Mouse (Mus musculus) MEL (cell line): Measurements from ENCODE around the gene Sgcd. TPM values are rescaled to one million over a fixed set of nuclear protein-coding genes. Genes with fewer than 3 reads are reported as not detected.

ENCODE experiments used
- DNase-seq: peaks from one replicate; pipeline ENCODE4 v3.0.0; 2011; ENCODE audit warnings: low read depth, low spot score
- H3K27ac ChIP-seq: 2 replicates; pipeline ENCODE4 v1.5.1; 2012; ENCODE audit warnings: low read depth, mild to moderate bottlenecking, control low read depth, low read length, moderate library complexity; ENCODE audit not compliant: control insufficient read depth
- H3K27me3 ChIP-seq, 2 experiments: fragments of 150-350 bp in 1 of 2; sonication (generic) in 1 of 2; 2 replicates each; pipeline ENCODE4 v1.6.1; 2012; ENCODE audit warnings: low read length in 2 of 2, mild to moderate bottlenecking in 2 of 2, improper control_type of control experiment in 1 of 2, moderate library complexity in 1 of 2; ENCODE audit not compliant: insufficient read depth in 2 of 2, control insufficient read depth in 1 of 2
- H3K36me3 ChIP-seq, 2 experiments: 2 replicates each; pipeline ENCODE4 v1.6.1; 2012 to 2014; ENCODE audit warnings: low read length in 2 of 2, improper control_type of control experiment in 1 of 2, inconsistent platforms in 1 of 2, mild to moderate bottlenecking in 1 of 2; ENCODE audit not compliant: insufficient read depth in 2 of 2, control insufficient read depth in 1 of 2
- H3K4me1 ChIP-seq, 2 experiments: fragments of 150-350 bp in 1 of 2; sonication (generic) in 1 of 2; 2 replicates each; pipeline ENCODE4 v1.6.1; 2012; ENCODE audit warnings: low read length in 2 of 2, improper control_type of control experiment in 1 of 2, mild to moderate bottlenecking in 1 of 2; ENCODE audit not compliant: insufficient read depth in 2 of 2, control insufficient read depth in 1 of 2
- H3K4me3 ChIP-seq, 2 experiments: fragments of 150-350 bp in 1 of 2; sonication (generic) in 1 of 2; 2 replicates each; pipeline ENCODE4 v1.5.1; 2012; ENCODE audit warnings: low read depth in 2 of 2, low read length in 2 of 2, mild to moderate bottlenecking in 2 of 2, moderate library complexity in 2 of 2, control low read depth in 1 of 2, improper control_type of control experiment in 1 of 2; ENCODE audit not compliant: control insufficient read depth in 1 of 2, insufficient read depth in 1 of 2
- H3K79me2 ChIP-seq: 2 replicates; pipeline ENCODE4 v1.6.1; 2012; ENCODE audit warnings: mild to moderate bottlenecking, low read length, moderate library complexity; ENCODE audit not compliant: control insufficient read depth, poor library complexity, insufficient read depth
- H3K9ac ChIP-seq: 2 replicates; pipeline ENCODE4 v1.6.1; 2012; ENCODE audit warnings: low read depth, mild to moderate bottlenecking, control low read depth, low read length, moderate library complexity; ENCODE audit not compliant: control insufficient read depth, poor library complexity, severe bottlenecking
- H3K9me3 ChIP-seq: fragments of 150-350 bp; sonication (generic); replicated peaks from 2 replicates; pipeline ENCODE4 v1.6.1; 2012; ENCODE audit warnings: mild to moderate bottlenecking, low read length, improper control_type of control experiment, moderate library complexity; ENCODE audit not compliant: insufficient read depth
- CHD1 ChIP-seq: IDR thresholded peaks from 2 replicates; pipeline ENCODE4 v1.6.1; 2012; ENCODE audit warnings: low read depth, mild to moderate bottlenecking, inconsistent platforms, low read length, improper control_type of control experiment
- CHD2 ChIP-seq: IDR thresholded peaks from 2 replicates; pipeline ENCODE4 v1.6.1; 2011; ENCODE audit warnings: low read length, improper control_type of control experiment
- CTCF ChIP-seq, 3 experiments: IDR thresholded peaks in 2 of 3; conservative IDR thresholded peaks in 1 of 3; 2 replicates each; pipeline ENCODE4 v1.5.1; 2011 to 2012; ENCODE audit warnings: low read length in 3 of 3, low read depth in 2 of 3, mild to moderate bottlenecking in 2 of 3, improper control_type of control experiment in 1 of 3, inconsistent platforms in 1 of 3, mixed read lengths in 1 of 3, moderate library complexity in 1 of 3; ENCODE audit not compliant: control insufficient read depth in 1 of 3, insufficient read depth in 1 of 3, poor library complexity in 1 of 3, severe bottlenecking in 1 of 3
- HCFC1 ChIP-seq: IDR thresholded peaks from 2 replicates; pipeline ENCODE4 v1.6.1; 2012; ENCODE audit warnings: low read depth, mild to moderate bottlenecking, inconsistent platforms, low read length, improper control_type of control experiment, moderate library complexity
- JUND ChIP-seq: IDR thresholded peaks from 2 replicates; pipeline ENCODE4 v1.6.1; 2011; ENCODE audit warnings: low read depth, mild to moderate bottlenecking, improper control_type of control experiment, low read length
- KAT2A ChIP-seq: conservative IDR thresholded peaks from 2 replicates; pipeline ENCODE4 v1.6.1; 2012; ENCODE audit warnings: low read depth, low read length, improper control_type of control experiment, inconsistent platforms
- MAX ChIP-seq: IDR thresholded peaks from 2 replicates; pipeline ENCODE4 v1.6.1; 2011; ENCODE audit warnings: low read length, improper control_type of control experiment
- MXI1 ChIP-seq: IDR thresholded peaks from 2 replicates; pipeline ENCODE4 v1.6.1; 2011; ENCODE audit warnings: mild to moderate bottlenecking, low read depth, low read length, improper control_type of control experiment
- MYC ChIP-seq: IDR thresholded peaks from 2 replicates; pipeline ENCODE4 v1.6.1; 2011; ENCODE audit warnings: low read depth, mild to moderate bottlenecking, low read length, improper control_type of control experiment, moderate library complexity
- NELFE ChIP-seq: IDR thresholded peaks from 2 replicates; pipeline ENCODE4 v1.6.1; 2011; ENCODE audit warnings: low read depth, low read length, improper control_type of control experiment
- NRF1 ChIP-seq: IDR thresholded peaks from 2 replicates; pipeline ENCODE4 v1.6.1; 2014; ENCODE audit warnings: low read depth, mild to moderate bottlenecking, inconsistent platforms, low read length, improper control_type of control experiment, moderate library complexity; ENCODE audit not compliant: poor library complexity, insufficient read depth, severe bottlenecking
- POLR2A ChIP-seq, 2 experiments: IDR thresholded peaks; 2 replicates each; pipeline ENCODE4 v1.6.1; 2011 to 2012; ENCODE audit warnings: low read length in 2 of 2, mild to moderate bottlenecking in 2 of 2, control low read depth in 1 of 2, improper control_type of control experiment in 1 of 2, low read depth in 1 of 2, moderate library complexity in 1 of 2; ENCODE audit not compliant: control insufficient read depth in 1 of 2, insufficient read depth in 1 of 2, poor library complexity in 1 of 2
- POLR2AphosphoS5 ChIP-seq: IDR thresholded peaks from 2 replicates; pipeline ENCODE4 v1.6.1; 2012; ENCODE audit warnings: low read depth, borderline replicate concordance, mild to moderate bottlenecking, inconsistent platforms, low read length, moderate library complexity, mixed read lengths
- RAD21 ChIP-seq: IDR thresholded peaks from 2 replicates; pipeline ENCODE4 v1.6.1; 2011; ENCODE audit warnings: mild to moderate bottlenecking, low read depth, low read length, improper control_type of control experiment
- SIN3A ChIP-seq: IDR thresholded peaks from 2 replicates; pipeline ENCODE4 v1.6.1; 2012; ENCODE audit warnings: low read length, improper control_type of control experiment, inconsistent platforms
- TAL1 ChIP-seq: IDR thresholded peaks from 2 replicates; pipeline ENCODE4 v1.6.1; 2012; ENCODE audit warnings: mild to moderate bottlenecking, inconsistent platforms, low read length, moderate library complexity, mixed read lengths
- TCF12 ChIP-seq: IDR thresholded peaks from 2 replicates; pipeline ENCODE4 v1.6.1; 2014; ENCODE audit warnings: low read depth, mild to moderate bottlenecking, inconsistent platforms, low read length, improper control_type of control experiment, moderate library complexity
- USF1 ChIP-seq: IDR thresholded peaks from 2 replicates; pipeline ENCODE4 v1.6.1; 2014; ENCODE audit warnings: low read depth, mild to moderate bottlenecking, inconsistent platforms, low read length, improper control_type of control experiment, moderate library complexity
- ZC3H11A ChIP-seq: IDR thresholded peaks from 2 replicates; pipeline ENCODE4 v1.6.1; 2012; ENCODE audit warnings: low read depth, mild to moderate bottlenecking, inconsistent platforms, low read length, improper control_type of control experiment
- ZNF384 ChIP-seq: IDR thresholded peaks from 2 replicates; pipeline ENCODE4 v1.6.1; 2012; ENCODE audit warnings: low read depth, mild to moderate bottlenecking, inconsistent platforms, low read length, improper control_type of control experiment
- polyA plus RNA-seq, 2 experiments: library from polyadenylated mRNA; stranded (reverse) in 1 of 2; unstranded in 1 of 2; fragments of >175 nt in 1 of 2; fragments of >200 nt in 1 of 2; gene quantifications; 2 replicates each; pipeline versions ENCODE4 v1.2.1 to v1.2.4; 2012; ENCODE audit warnings: low replicate concordance in 2 of 2, low read depth in 1 of 2; ENCODE audit not compliant: insufficient read length in 2 of 2, insufficient read depth in 1 of 2, missing spikeins in 1 of 2
- total RNA-seq: library from RNA; depleted of rRNA; stranded (reverse); fragments of 300-350 nt; gene quantifications from 2 replicates; pipeline ENCODE4 v1.2.3, GENCODE M21; 2012

Sgcd gene
- total and polyA plus RNA-seq, 3 experiments, result not detected

DNA sequence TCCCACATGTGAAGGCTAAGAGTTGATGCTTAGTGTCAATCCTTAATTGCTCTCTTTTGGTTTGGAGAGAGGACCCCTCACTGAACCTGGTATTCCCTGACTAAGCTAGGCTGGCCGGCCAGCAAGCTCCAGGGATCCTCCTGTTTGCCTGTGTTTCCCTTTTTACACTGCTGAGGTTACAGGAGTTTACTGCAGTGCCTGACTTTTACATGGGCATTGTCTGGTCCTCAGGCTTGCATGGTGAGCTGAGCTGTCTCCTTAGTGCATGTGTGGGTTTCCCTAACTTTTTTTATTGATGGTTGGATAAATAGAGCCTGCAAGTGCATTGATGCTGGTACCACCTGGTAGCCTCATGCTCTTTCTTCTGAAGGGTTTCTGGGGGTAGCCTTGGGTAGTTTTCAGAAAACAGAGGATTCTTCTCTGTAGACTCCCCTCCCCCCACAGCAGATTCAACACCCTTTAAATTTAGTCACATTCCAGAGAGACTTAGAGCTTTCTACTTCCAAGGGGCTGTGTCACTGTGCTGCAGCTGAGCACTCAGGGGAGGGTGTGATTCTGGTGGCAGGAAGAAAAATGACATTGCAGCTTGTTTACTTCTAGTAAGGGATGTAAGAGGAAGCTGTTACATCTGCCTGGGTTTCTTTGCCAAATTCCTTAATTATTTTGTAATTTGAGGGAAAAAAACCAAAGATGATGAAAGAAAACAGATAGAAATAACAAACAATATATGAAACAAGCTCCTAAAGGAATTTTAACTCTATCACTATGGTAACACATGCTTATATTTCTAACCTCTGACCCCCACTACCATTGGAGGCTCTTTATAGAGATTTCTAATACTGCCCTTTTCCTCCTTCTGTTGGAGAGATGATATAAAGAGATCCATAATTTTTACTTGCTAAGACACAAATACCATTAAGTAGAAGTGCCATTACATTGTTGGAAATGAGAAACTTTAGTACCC is 831.8 kb downstream of the Sgcd start:
- TF ChIP-seq MYC, result no peak
- TF ChIP-seq, all 39 proteins: peak for 0
- Histone ChIP-seq H3K9me3 (no peaks in the 10 kb centered on the region), H3K4me1 (no peaks in the 10 kb centered on the region), H3K9ac (no peak overlapping the region), H3K27ac (no peak overlapping the region), H3K36me3 (no peaks in the 10 kb centered on the region), H3K4me3 (no peak overlapping the region), H3K27me3 (no peaks in the 10 kb centered on the region), H3K79me2 (no peaks in the 10 kb centered on the region)
- no peak for DNase-seq

DNA sequence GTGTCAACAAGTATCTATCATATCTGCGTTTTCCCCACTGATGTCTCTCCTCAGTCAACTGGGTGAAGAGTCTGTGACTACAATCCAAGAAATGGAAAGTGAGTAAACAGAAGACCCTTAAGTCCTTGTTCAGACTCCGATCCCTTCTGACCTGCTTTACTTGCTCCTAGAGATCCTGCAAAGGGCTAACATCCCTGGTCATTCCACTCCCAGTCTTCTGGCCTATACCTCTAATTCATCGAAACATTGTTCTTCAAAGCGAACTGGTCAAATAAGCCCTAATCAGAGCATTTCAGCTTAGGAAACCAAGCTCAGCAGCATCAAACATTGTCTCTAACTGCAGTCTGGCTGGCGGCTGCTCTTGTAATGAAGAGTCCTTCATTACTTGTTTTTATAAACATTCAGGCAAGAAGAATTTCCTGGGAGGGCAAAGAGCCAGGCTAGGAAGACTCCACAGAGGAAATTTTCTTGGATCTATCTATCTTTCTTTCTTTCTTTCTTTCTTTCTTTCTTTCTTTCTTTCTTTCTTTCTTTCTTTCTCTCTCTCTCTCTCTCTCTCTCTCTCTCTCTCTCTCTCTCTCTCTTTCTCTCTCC is 833.8 kb downstream of the Sgcd start:
- TF ChIP-seq MAX (no peak), CHD2 (no peak), ZNF384 (no peak), RAD21 (no peak), SIN3A (no peak), CHD1 (no peak), CTCF (IDR thresholded peaks at IDR 0.05 in 2 of 3, conservative IDR thresholded peaks at IDR 0.05 in 1 of 3; ENCODE audit: control insufficient read depth in 1 of 3, insufficient read depth in 1 of 3, low read depth in 2 of 3, low read length in 3 of 3, poor library complexity in 1 of 3, severe bottlenecking in 1 of 3) (no peak), ZC3H11A (no peak), KAT2A (no peak), USF1 (no peak), TCF12 (no peak), TAL1 (no peak), HCFC1 (no peak), JUND (no peak), NELFE (no peak), POLR2A (IDR thresholded peaks at IDR 0.05; ENCODE audit: control insufficient read depth in 1 of 2, insufficient read depth in 1 of 2, low read depth in 1 of 2, low read length in 2 of 2, poor library complexity in 1 of 2) (no peak), NRF1 (no peak), MXI1 (no peak), POLR2AphosphoS5 (no peak)
- Histone ChIP-seq H3K9me3 (no peaks in the 10 kb centered on the region), H3K36me3 (no peaks in the 10 kb centered on the region), H3K79me2 (no peaks in the 10 kb centered on the region), H3K27me3 (no peaks in the 10 kb centered on the region), H3K9ac (no peak overlapping the region), H3K4me3 (no peak overlapping the region), H3K4me1 (no peaks in the 10 kb centered on the region), H3K27ac (no peak overlapping the region)
- DNase-seq, result no peak
